Mouse (Mus musculus): Measurements from ENCODE around the gene Wdr64.

DNA sequence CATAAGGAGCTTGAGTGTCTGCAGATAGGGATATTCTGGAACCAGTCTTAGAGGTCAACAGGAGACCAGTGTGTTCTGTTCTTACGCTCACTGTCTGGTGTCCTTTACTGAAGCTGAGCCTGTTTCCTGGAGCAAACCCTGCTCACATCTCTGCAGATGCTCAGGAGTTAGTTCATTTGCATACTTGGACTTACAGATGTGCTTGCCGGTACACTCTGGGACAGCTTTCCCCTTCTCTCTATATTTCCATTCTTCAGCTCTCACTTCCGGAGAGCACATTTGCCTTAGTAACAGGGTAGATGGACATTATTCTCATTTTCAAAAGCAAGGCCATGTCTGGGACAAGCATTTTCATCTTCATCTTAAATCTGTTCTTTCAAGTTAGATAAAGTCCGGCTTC is 49.8 kb upstream of the Wdr64 start:
- no peak for TF ChIP-seq CTCF (IDR thresholded peaks at IDR 0.05; ENCODE audit: low read depth)
- no peak for TF ChIP-seq EP300 (IDR thresholded peaks at IDR 0.05; ENCODE audit: low read depth)
